20 mouse cellular contexts compared by ENCODE assay signal in the genomic region with DNA sequence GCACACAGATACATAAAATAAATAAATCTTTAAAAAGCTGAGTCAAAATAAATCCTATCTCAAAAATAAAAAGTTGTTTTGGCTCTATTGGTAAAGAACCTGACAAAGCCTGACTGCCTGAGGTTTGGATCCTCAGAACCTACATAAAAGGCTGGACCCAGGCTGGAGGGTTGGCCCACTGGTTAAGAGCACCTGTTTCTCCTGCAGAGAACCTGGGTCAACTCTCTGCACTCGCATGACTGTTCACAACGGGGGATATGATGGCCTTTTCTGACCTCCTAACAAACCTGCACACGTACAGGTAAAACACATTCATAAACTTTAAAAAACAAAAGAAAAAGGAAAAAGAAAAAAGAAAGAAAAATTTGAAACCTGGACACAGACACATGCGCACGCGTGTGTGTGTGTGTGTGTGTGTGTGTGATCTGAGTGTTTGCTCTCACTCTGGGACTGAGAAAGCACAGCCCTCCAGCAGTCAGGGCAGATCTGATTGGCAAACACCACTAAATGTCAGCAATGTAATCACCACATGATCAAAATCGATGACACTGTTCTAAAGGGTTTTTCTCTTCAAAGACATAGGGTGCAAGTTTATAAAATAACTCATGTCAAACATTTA. TPM values are rescaled to one million over a fixed set of nuclear protein-coding genes. Genes with fewer than 3 reads are reported as not detected.
DNase-seq lines count a peak whose midpoint lies in the region; ATAC-seq lines count a peak whose summit lies in the region.
"Not testable (repeated sequence)": the region's sequence is repeated elsewhere in the genome, so short reads cannot be mapped to it uniquely, and the experiment has no call there.
"Had no signal": no experiment of that assay in that cellular context is flagged by ENCODE, and none has a peak within 500 bp of the region (broad histone marks: within the 10 kb centered on the region; RNA-seq: fewer than 3 reads in every experiment).

No protein-coding gene starts in this region.

- not testable (repeated sequence) for H3K4me1 ChIP-seq in forebrain, embryonic 11.5 days (replicated peaks; ENCODE audit: control insufficient read depth, insufficient read depth, low read length)

- not testable (repeated sequence) for H3K9ac ChIP-seq in forebrain, embryonic 11.5 days (ENCODE audit: low read length)

- peak; percentile 10 for DNase-seq in T-cell, adult 2 months (ENCODE audit: low spot score)
- peak; percentile 42 for DNase-seq in forebrain, embryonic 11.5 days (ENCODE audit: low spot score)
- peak; percentile 13 for DNase-seq in gastrocnemius, postnatal 25 days
- DNase-seq in kidney, adult 11 months: peak; percentile 14
- peak; percentile 16 for DNase-seq in lung, postnatal 10 days
- peak; percentile 22 for DNase-seq in ovary, adult 18-20 months (ENCODE audit: low spot score)
- peak; percentile 42 for DNase-seq in testis, postnatal 14 days (ENCODE audit: low spot score)

- H3K36me3 ChIP-seq in forebrain, embryonic 11.5 days (ENCODE audit: control insufficient read depth, insufficient read depth, low read length): not testable (repeated sequence)

- ATAC-seq in forebrain, embryonic 11.5 days (replicated peaks; ENCODE audit: low FRiP score): not testable (repeated sequence)

- peaks cover 54% of the 10 kb centered on the region for H3K9me3 ChIP-seq in forebrain, embryonic 11.5 days (ENCODE audit: control insufficient read depth, low read length)

- not testable (repeated sequence) for H3K4me2 ChIP-seq in forebrain, embryonic 11.5 days (ENCODE audit: low read depth, low read length, severe bottlenecking)

- H3K27me3 ChIP-seq in forebrain, embryonic 11.5 days (ENCODE audit: control insufficient read depth, insufficient read depth, low read length): not testable (repeated sequence)

- not testable (repeated sequence) for H3K4me3 ChIP-seq in forebrain, embryonic 11.5 days (ENCODE audit: low read depth, low read length)

- 77% methylated on average over 7 of the region's 7 CpGs for WGBS in forebrain, embryonic 11.5 days

- H3K27ac ChIP-seq in forebrain, embryonic 11.5 days (ENCODE audit: low read depth, low read length): not testable (repeated sequence)

RNA-seq across cellular contexts. Expression of gene Zfp978, which starts 21.4 kb away (rescaled TPM):
- 0.20 TPM in 1 of 2 replicates, not detected in the other for polyA plus RNA-seq in forebrain, embryonic 11.5 days (2014; fragmentation: Nextera tagmentation; extraction: Ambion mirVana)
- not detected for total RNA-seq in gastrocnemius, postnatal 25 days (2021)
- total RNA-seq: hematopoietic stem cell, adult 5-6 weeks; hindbrain, postnatal 0 days had no signal
- polyA plus RNA-seq: cortical plate, adult 2 months; embryonic facial prominence, embryonic 13.5 days; forebrain, embryonic 14.5 days; heart, embryonic 11.5 days; heart, embryonic 15.5 days; hindbrain, embryonic 13.5 days; intestine, embryonic 14.5 days had no signal

RNA-seq across cellular contexts. Expression of gene Zfp988, which starts 34.2 kb away (rescaled TPM):
- 0.31 TPM in 1 of 2 replicates, not detected in the other for polyA plus RNA-seq in forebrain, embryonic 11.5 days (2014; fragmentation: Nextera tagmentation; extraction: Ambion mirVana)
- total RNA-seq in gastrocnemius, postnatal 25 days (2021): not detected
- total RNA-seq: CH12.LX; gastrocnemius, postnatal 10 days; heart, adult 18-20 months; heart, postnatal 14 days had no signal
- polyA plus RNA-seq: embryonic facial prominence, embryonic 13.5 days; forebrain, embryonic 14.5 days; heart, embryonic 15.5 days had no signal
